Mouse (Mus musculus): Measurements from ENCODE around the gene Sap30l. TPM values are rescaled to one million over a fixed set of nuclear protein-coding genes. Genes with fewer than 3 reads are reported as not detected.

Sap30l gene
- total RNA-seq, 4 experiments from 2014 or later: 46.8 to 53.4 (median 48.9) TPM

Other genes starting within 250 kb of the Sap30l start
- gene Galnt10, start 156.2 kb upstream of the Sap30l start, total RNA-seq (2022): 10 to 100 TPM in 1 of 4 experiments, 1 to 10 TPM in 3; 6.2 to 10.1 (median 7.3) TPM
- gene Hand1, start 31.2 kb downstream of the Sap30l start, total RNA-seq (2022): not detected
- 10 to 100 TPM; 91.6 to 96.7 (median 94.3) TPM for gene Larp1, start 207.4 kb downstream of the Sap30l start, total RNA-seq (2022)

Measured in layer of hippocampus, adult 8-10 months (tissue).